Mouse (Mus musculus): ENCODE results near the gene Epb41. TPM values are rescaled to one million over a fixed set of nuclear protein-coding genes. Genes with fewer than 3 reads are reported as not detected.

The Epb41 gene
- total RNA-seq (2021) = 100 to 1,000 TPM; 216 to 281 TPM
- long read RNA-seq, experiment 1, full-length matches to known transcripts = 8 of 73 reads
- long read RNA-seq, experiment 1, partial matches to known transcripts = 32 of 73 reads
- long read RNA-seq, experiment 1, other reads (novel, unspliced or antisense) = 33 of 73 reads
- long read RNA-seq, experiment 2, full-length matches to known transcripts = 2 of 50 reads
- long read RNA-seq, experiment 2, partial matches to known transcripts = 16 of 50 reads
- long read RNA-seq, experiment 2, other reads (novel, unspliced or antisense) = 32 of 50 reads

DNA sequence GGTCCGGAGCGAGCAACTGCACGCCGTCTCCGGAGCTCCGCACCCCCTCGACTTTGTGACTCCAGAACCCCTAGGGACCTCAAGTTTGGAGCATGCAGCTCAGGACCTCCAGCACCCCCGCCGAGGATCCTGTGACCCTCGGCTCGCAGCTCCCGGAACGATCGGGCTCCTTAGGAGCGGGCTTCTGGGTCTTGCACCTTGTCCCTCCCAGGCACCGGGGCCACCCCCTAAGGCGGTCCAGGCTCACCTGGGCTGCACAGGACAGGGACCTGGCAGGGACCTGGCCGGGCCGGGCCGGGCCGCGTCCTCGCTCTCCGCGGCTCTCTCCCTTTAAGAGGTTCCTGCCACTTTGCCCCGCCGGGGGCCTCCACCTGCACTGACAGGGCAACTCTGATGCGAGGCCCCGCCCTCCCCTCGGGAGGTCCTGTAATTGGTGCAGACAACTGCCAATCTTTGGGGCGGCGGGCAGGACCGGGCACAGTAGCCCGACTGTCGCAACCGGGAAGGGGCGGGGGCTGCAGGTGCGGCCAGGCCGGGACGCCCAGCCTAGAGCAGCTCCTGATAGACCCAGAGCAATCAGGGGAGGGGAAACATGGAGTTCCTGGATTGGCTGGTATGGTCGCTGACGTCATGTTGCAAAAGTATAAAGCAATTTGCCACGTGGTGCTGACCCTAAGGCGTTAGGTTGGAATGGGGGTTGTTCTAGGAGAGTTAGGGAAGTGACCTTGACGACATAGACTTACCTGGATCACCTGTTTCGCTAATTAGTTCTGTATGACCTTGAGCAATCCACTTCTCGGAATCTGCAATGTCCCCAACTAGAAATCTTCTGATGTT, at the start of gene Epb41:
Gene Epb41, minus strand, starts transcription at position 389 of the 837 bp plus-strand sequence.
- intact Hi-C loops (cut with DNase I) = loop anchor here (2.0 to 5.0 kb wide), 3 partner anchors 28 to 158 kb away; no protein-coding TSS in a partner anchor
- peak; percentile 97 to 98 for DNase-seq

DNA sequence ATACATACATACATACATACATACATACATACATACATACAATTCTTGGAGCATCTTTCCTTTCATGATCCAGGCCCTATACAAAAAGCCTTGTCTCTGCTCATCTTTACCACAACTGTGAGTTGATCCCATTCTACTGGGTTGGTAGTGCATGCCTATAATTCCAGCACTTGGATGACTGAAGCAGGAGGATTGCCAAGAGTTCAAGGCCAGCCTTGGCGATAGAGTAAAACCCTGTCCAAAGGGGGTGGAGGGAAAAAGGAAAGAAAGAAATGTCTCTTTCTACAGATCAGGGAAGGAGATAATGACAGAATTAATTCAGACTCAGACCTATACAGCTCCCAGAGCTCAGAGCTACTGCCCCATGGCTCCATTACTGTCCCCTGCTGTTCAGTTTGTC, 48.0 kb upstream of the Epb41 start:
- no peak for DNase-seq
- intact Hi-C loops (cut with DNase I) = no loop called here

DNA sequence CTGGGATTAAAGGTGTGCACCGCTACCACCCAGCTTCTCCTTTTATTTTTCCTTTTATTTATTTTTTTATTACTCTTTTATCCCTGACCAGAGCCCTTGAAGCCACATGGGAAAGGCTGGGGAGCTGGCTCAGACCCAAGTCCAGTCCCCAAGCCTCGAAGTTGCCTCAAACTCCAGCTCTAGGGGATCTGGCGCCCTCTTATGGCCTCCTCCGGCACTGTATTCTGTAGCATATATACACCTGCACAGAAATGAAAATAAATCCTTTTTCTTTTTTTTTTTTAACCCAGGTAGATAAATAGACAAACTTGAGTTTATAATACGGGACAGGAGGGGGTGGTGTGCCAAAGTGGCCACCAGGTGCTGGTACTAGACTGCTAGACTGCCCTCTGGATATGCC, 46.6 kb upstream of the Epb41 start:
- DNase-seq = no peak
- intact Hi-C loops (cut with DNase I) = no loop called here

DNA sequence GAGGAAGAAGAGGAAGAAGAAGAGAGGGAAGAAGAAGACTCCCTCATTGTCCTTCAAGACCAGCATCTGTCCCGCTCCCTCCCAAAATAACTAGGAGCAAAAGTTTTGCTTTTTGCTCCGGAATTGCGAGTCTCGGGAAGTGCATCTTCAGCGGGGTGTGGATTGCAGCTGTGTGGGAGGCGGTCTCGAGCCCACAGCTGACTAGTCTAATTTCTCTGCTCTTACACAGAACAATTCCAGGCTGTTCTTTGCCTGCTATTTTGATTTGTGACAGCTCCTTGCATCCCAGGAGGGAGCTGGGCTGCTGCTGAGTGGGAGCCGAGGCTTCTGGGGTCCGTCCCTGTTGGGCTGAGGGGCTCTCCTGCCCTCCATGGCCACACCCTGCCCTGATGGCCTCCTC, 44.4 kb upstream of the Epb41 start:
- intact Hi-C loops (cut with DNase I) = no loop called here
- DNase-seq = no peak

DNA sequence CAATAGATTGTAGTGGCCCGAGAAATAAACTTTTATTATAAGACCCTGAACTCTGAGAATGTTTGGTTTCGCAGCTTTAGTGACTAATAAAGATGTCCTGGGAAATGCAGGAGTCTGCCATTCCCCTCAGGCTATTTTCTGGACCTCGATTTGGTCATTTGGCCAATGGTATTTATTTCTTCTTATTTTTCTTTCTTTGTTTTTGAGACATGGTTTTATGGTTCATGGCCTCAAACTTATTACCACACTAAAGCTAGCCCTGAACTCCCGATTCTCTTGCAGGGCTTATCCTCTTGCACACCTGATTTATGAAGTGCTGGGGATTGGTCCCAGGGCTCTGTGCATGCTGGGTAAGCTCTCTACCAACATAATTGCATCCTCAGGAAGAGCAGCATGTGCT, 41.2 kb upstream of the Epb41 start:
- intact Hi-C loops (cut with DNase I) = no loop called here
- no peak for DNase-seq

DNA sequence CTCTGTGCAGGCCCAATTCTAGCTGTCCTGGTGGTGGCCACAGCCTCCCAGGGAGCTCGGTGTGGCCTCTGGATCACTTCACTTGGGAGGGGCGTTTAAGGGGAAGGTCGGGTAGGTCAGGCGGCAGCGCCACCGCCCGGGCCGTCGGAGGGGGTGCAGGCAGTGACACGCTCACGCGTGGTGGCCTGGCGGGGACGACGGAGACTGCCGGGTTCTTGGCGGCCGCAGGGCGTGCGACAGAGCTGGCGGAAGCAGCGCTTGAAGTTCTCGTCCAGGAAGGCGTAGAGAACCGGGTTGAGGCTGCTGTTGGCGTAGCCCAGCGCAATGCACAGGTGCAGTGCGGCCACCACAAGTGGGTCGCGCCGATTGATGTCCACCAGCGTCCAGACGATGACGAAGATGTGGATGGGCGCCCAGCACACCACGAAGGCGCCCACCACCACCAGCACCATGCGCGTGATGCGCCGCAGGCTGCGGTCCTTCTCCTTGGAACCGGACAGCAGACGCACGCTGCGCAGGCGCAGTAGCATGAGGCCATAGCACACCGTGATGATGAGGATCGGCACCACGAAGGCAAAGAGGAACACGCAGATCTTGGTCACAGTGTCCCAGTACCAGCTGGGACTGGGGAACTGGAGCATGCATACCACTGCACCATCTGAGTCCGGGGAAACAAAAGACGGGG, 38.4 kb upstream of the Epb41 start:
- intact Hi-C loops (cut with DNase I) = no loop called here
- peak in 1 of 2 experiments; percentile 20 for DNase-seq

DNA sequence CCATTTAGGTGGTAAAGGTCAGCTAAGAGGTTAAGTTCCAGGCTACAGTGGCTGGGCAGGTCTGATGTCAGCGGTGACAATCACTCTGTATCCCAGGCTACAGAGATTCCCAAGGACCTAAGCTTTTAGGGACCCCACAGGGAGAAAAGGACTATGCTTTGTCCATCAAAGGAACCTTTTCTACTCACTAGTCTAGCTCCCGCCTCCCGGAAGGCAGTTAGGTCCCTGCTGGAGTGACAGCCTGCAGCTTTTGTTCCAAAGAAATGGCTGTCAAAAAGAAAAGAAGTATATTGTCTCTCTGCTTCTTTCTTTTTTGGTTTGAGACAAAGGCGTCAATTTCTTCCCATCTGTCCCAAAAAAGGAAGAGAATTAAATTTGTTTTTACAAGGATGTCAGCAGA, 36.1 kb upstream of the Epb41 start:
- intact Hi-C loops (cut with DNase I) = no loop called here

DNA sequence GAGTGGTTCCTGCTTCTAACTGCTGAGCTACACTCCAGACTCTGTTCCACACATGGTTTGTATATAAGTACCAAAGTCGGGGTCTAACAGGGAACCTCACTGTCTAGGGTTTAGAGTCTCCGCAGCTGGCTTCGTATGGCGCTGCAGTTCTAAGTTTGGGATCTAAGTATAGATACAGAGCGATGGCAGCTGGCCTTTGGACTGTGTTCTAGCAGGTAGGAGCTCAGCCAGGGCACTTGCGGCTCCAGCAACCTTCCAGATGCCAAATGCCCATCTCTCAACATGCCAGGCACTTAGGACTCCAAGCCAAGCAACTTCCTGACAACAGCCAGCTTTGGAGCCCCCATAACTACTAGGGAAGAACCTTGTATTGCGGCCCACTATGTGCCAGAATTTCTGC, 33.1 kb upstream of the Epb41 start:
- intact Hi-C loops (cut with DNase I) = no loop called here

More for the DNA sequence above, 36.1 kb upstream of the Epb41 start:
- DNase-seq = no peak

DNA sequence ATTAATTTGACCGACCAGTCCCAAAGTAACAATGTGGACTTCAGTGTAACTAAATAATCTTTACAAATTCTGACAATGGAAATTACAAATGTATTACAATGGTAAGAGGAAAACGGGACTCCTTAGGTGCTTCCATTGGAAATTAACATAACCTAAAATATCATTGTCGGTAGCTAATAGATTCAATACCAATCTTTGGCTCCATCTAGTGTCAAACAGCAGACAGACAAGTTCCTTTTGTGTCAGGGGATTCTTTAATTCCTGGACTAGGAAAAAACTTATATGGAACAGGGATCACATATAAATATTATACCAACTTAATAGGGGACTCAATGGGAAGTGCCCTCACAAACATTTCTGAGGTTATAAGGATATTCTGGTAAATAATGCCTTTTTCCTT, 26.0 kb upstream of the Epb41 start:
- no peak for DNase-seq
- intact Hi-C loops (cut with DNase I) = no loop called here

More for the DNA sequence above, 33.1 kb upstream of the Epb41 start:
- no peak for DNase-seq

DNA sequence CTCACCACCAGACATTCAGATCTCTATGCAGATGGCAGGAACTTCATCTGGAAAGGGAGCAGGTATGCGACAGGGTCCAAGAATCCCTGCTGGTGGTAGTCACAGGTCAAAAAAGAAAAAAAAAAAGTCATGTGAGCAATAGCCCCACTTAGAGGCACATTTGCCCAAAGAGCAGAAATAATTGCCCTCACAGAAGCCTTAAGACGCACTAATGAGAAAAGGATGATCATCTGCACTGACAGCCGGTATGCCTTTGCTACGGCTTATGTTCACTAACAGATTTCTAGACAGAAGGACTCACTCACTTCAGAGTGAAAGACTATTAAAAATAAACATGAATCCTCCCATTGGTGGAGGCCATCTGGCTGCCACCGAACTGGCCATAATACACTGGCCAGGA, 24.4 kb upstream of the Epb41 start:
- no peak for DNase-seq
- intact Hi-C loops (cut with DNase I) = loop anchor here (10.0 kb wide), 1 partner anchor 235 kb away; no protein-coding TSS in a partner anchor

DNA sequence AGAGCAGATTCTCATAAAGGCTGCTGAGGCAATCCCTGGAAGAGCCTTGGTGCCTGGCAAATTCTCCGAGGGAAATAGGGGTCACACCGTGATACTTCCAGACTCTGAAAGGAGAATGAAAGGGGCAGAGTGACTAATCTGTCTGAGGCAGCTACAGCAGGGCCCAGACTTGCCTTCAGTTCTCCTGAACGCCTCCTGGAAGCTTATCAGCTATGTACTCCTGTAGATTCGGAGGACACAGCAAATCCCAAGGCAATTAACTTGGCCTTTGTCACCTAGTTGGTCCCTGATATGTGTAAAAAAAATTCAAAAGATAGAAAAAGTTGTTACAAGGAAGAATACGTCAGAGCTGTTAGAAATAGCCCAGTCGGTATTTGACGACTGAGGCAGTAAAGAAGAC, 19.9 kb upstream of the Epb41 start:
- no peak for DNase-seq
- intact Hi-C loops (cut with DNase I) = loop anchor here (10.0 kb wide), 1 partner anchor 240 kb away; no protein-coding TSS in a partner anchor

DNA sequence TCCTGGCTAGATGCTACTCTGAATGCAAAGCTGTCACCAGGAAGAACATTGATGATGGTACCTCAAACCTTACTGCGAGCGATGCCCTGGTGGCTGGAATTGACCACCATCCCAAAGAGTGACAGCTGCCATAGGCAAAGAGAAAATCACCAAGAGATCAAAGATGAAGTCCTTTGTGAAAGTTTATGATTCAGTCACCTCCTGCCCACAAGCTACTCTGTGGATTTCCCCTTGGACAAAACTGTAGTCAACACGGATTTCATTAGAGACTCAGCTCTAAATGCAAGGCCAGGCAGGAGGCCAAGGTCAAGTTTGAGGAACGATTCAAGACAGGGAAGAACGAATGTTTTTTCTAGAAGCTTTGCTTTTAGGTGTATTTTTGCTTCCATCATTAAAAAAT, 18.8 kb upstream of the Epb41 start:
- intact Hi-C loops (cut with DNase I) = loop anchor here (10.0 kb wide), 1 partner anchor 241 kb away; no protein-coding TSS in a partner anchor
- no peak for DNase-seq

DNA sequence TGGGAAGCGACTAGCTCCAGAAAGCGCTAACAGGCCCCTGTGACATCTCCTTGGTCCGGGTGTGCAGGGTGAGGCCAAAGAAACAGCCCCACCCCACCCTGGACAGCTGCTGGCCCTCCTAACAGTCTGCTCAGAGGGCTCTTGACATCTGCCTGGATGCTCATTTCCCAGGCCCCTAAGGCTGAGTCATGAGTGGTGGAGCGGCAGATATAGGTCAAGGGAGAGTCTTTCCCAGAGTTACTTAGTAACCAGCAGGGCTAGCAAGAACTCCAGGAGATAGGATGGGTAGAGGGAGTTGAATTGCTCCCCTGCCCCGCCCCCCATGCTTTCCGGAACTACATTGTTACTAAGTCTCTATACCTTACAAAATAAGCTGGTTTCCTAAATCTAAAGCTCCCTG, 18.0 kb upstream of the Epb41 start:
- no peak for DNase-seq
- intact Hi-C loops (cut with DNase I) = loop anchor here (10.0 kb wide), 1 partner anchor 242 kb away; no protein-coding TSS in a partner anchor

DNA sequence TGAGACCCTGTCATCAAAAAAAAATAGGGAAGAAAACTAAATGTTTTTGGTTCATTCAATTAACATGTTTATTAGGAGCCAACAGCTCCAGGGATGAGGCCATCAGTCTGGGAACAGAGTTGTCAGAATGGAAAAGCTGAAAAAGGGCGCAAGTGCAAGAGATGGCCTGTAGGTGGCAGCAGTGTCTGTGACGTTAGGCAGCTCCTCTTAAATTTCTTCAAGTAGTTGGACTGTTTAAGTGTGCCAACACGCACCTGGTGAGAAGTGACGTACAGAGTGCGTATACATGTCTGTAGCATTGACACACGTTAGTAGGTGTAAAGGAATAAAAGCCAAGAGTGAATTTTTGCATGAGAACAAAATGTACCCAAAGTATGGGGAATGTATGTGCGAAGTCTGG, 13.8 kb upstream of the Epb41 start:
- intact Hi-C loops (cut with DNase I) = loop anchor here (1.0 kb wide), 1 partner anchor 89 kb away; no protein-coding TSS in a partner anchor
- peak; percentile 57 to 72 for DNase-seq

DNA sequence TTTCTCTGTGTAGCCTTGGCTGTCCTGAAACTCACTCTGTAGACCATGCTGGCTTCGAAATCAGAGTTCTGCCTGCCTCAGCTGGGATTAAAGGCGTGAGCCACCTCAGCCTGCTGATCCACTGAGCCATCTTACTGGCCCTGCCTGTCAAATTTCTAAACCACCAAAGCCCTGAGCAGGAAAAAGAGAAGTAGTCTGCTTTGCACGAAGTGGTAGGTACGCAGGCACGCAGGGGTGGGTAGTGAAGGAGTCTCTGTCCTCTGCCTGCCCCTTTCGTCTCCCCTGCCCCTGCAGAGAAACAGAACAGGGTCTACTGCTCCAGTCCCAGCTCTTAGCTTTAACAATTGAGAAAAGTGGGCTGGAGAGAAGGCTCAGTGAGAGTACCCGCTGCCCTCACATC, 10.0 kb upstream of the Epb41 start:
- intact Hi-C loops (cut with DNase I) = no loop called here
- DNase-seq = no peak

DNA sequence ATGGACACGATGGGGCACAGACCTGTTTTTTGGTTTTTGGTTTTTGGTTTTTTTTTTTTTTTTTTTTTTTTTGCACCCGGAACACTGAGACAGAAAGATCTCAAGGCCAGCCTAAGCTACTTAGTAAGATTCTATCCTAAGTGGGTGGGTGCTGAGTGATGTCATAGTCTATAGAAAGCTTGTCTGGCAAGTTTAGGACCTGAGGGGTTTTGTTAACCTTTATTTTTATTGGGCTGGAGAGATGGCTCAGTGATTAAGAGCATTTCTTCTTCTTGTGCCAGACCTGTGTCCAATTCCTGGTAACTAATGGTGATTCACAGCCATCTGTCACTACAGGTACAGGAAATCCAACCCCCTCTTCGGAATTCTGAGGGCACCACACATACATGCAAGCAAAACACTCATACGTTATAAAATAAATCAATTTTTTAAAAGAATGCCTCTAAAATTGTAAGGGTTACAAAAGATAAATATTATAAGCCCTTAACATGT, 5.4 kb upstream of the Epb41 start:
- intact Hi-C loops (cut with DNase I) = no loop called here
- no peak for DNase-seq

DNA sequence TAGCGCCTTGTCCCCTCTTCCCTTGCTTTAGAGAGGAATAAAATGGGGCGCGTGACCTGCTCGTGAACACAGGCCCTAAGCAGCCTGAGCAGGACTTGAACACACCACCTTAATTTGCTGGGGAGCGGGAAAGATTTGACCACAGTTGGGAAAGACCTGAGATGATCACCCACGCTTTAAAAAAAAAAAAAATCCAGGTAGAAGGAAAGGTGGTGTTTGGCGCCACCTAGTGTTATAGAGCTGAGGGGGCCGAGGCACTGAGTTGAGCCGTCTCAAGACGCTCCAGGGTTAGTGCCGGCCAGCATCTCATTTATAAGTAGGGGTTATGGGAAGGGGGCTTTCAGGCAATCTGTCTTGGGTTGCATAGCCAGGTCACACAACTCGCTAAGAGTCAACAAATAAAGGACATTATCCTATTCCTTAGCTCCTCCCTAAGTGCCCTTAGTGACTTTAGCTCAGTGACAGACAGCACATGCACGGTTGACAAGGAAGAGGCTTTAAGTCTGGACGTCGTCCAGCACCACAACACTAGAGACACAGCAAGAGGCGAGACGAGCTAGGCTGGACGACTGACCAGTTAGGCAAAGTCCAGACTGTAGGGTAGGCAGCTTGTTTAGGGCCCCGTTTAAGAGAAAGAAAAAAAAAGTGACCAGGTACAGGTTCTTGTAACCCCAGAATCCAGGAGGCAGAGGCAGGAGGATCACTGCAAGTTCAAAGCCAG, 4.6 kb upstream of the Epb41 start:
- DNase-seq = peak; percentile 72 to 82

DNA sequence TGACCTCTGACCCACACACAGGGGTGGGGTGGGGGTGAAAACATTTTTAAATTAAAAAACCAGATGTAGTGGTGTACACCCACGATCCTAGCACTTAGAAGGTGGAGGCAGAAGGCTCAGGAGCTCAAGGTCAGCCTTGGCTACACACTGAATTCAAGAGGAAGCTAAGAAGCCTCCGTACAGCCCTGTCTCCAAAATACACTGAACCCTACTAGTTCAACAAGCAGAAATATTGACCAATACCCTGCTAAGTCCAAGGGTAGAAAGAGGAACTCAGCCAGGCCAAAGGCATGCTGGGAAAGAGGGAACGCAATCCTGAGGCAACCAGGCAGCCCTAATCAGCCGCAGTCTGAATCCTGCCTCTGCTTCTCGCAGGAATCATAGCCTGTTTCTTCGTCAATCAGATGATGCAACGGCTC, 3.2 kb upstream of the Epb41 start:
- intact Hi-C loops (cut with DNase I) = loop anchor here (2.0 to 5.0 kb wide), 2 partner anchors 161 to 218 kb away; no protein-coding TSS in a partner anchor
- peak in 1 of 2 experiments; percentile 32 for DNase-seq

More for the DNA sequence above, 4.6 kb upstream of the Epb41 start:
- intact Hi-C loops (cut with DNase I) = loop anchor here (1.0 to 5.0 kb wide), 3 partner anchors 102 to 219 kb away; no protein-coding TSS in a partner anchor

DNA sequence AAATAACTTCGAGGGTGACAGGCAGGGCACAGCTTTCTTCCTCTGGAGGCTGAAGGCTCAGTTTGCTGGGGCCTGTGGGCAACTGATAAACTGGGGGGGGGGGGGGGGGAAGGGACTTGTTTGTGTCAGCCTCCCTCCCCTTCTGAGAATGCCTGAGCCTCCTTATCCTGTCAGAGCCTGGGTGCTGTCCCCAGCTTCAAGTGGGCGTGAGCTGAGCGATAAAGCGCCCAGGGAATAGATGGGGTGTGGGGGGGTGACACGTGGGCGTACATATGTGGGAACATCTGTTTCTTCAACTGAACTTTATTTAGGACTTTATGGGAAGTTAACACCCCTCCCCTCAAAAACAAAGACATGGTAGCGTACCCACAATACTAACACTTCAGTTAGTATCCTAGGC, 2.3 kb upstream of the Epb41 start:
- DNase-seq = no peak
- intact Hi-C loops (cut with DNase I) = loop anchor here (5.0 kb wide), 1 partner anchor 160 kb away; no protein-coding TSS in a partner anchor
